Mouse (Mus musculus): ENCODE measurements at regions not wholly inside any gene's neighbourhood (a gene's known extent, or its start where the extent isn't known, plus 50 kb on each side); places are given as distances from the start of the nearest gene placed in this dataset.

DNA sequence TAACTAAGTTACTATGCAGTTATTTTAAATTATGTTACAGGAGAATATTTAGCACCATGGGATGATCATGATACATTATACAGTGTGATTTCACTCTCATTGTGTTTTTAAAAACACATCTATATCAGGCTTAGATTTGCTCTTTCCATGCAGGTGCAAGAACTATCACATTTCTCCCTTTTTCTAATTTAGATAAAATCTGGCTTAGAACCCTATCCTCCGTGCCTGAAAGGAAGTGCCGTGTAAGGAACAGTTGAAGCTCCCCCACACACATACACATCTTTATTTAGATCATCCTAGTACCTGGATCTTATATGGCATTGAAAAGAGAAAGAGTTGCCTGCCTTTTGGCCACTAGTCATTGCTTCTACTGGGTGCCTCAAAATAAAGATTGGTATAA lies 925.0 kb upstream of the Gm7489 start:
- DNase-seq (ENCODE audit: low spot score), result no peak

DNA sequence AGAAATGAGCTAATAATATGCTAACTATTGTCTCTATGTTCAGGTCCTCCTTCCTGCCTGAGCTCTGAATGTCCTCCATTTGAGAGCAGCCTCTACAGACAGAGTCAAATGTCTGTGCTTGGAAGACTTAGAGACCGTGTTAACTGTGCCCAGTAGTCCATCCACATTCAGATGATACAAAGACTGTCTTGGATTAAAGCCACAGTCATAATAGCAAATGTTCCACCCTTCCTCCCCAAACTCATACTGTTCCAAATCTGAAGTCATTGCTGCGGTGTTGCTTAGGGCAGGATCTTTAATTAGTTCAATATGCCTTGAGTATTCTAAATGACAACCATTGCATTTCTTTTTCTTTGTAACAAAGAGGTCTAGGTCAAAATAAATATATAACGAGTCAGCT lies 923.2 kb upstream of the Gm7489 start:
- DNase-seq (ENCODE audit: low spot score), result no peak

DNA sequence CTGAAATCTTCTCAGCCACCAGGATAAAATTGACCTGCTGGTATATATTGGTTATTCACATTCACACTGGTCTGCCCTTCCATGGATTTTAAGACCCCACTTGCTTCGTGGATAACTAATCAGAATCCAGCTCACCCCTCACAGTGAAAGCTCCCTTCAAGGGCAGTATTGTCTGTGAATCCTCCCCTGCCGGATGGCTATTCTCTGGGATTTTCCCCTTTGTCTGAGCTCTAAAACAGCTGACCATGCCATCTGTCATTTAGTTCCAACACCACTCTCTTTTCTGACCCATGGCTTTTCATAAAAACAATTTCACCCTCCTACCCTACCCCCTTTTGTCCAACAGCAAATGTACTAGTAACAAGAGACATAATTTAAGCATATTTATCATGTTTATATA lies 920.8 kb upstream of the Gm7489 start:
- no peak for DNase-seq (ENCODE audit: low spot score)

DNA sequence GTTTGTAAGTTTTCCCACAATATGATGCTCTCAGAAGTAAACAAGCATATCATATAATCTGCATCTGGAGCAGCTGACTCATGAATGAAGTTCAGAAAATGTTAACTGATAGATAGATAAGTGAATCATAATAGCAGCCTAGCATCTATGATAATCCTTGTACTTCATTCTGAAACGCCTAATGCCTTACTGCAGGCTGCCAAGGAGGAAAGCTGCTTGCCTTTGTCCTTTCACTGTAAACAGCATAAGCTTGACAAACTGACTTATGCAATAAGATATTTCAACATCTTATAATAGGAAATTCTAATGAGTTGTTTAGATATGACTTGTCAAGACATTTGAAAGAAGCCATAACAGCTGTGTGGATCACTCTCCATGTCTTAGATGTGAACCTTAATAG lies 920.3 kb upstream of the Gm7489 start:
- no peak for DNase-seq (ENCODE audit: low spot score)

DNA sequence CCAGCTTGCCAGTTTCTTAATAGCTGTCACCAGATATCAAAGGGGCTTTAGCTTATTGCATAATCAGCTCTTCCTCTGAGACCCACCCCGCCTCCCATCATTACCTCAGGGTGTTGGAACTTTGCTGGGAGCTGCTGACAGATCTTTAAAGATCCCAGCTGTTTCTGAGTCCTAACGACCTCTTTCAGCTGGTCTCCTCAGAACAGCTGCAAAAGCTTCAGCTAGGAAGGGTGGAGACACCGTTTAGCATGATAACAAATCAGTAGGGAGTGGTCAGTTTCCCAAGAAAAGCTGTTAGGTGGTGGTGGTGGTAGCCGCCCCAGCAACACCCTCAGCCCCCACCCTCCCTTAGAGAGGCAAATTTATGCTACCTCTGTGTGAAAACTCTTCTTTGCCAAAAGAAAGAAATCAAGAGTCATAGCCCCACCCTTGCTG lies 916.9 kb upstream of the Gm7489 start:
- no peak for DNase-seq (ENCODE audit: low spot score)

DNA sequence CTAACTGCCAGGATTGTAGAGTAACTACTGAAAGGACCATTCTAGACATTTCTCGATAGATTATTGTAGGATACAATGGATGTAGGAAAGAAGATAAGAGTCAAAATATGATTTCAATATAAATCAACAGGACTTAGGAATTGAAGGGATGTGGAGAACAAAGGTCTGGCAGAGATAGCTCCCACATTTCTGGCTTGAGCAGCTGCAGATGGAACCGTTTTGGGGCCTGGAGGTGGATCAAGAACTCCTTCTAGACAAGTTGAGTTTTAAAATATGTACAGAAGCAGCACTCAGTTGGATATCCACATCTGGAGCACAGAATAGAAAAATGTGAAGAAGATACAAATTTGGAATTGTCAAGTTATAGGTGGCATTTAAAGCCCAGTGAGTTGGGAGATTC lies 901.9 kb upstream of the Gm7489 start:
- DNase-seq (ENCODE audit: low spot score), result no peak

DNA sequence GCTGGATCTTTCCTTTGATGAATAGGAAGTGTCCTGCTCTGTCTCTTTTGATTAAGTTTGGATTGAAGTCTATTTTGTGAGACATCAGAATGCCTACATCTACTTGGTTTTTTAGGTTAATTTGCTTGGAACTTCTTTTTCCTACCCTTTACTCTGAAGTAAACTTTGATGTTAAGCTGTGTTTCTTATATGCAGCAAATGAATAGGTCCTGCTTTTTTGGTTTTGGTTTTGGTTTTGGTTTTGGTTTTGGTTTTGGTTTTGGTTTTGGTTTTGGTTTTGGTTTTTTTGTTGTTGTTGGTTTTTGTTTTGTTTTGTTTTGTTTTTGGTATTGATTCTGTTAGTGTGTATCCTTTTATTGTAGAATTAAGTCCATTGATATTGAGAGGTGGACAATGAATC lies 894.1 kb upstream of the Gm7489 start:
- no peak for DNase-seq (ENCODE audit: low spot score)

DNA sequence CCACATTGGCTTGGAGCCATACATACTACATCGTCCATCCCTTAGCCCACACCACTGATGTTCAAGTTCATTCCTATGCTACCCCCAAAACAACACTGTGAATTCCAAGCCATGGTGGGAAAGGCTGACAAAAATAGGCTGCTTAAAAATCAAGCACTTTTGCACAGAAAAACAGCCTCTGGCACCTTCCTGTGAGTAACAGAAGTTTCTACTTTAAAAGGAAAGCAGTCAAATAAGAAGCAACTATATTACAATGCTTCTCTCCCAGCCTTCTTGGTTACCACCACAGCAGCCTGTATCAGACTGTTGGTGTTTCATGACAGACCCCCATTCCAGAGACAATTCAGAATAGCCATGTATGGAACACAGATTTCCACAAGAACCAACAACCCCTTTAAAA lies 890.4 kb upstream of the Gm7489 start:
- DNase-seq (ENCODE audit: low spot score), result no peak

DNA sequence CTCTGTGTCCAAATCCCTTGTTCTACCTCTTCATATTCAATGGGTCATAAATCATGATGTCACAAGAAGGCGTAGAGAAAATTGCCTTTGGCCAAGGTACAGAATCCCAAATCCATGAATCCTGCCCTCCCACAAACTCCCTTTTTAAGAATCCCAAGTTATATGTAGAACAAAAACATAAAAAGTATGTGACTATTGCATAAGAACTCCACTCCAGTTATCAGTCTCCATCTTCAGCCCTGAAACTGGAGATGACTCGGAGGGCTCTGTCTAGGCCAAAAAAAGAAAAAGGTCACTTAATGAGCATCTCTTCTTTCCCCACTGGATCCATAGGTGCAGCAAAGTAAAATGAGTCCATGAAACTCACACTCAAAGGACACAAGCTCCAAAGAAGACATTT lies 885.5 kb upstream of the Gm7489 start:
- DNase-seq (ENCODE audit: low spot score), result no peak

DNA sequence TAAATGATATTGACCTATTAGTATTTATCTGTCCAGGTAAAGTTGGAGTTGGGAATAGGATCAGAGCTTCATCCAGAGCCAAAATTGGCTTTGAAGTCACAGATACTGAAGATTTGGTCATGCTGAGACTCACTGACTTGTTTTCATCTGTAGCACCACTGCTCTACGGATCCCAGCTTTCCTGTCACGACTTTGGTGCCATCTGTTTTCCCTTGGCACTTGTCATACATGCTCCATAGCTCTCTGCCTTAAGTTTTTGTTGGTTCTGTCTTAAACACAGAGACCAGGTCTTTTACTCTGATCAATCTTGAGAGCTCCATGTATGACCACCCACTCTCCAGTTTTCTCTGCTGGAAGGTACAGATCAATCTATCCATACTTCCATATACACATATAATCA lies 884.9 kb upstream of the Gm7489 start:
- DNase-seq (ENCODE audit: low spot score), result no peak

DNA sequence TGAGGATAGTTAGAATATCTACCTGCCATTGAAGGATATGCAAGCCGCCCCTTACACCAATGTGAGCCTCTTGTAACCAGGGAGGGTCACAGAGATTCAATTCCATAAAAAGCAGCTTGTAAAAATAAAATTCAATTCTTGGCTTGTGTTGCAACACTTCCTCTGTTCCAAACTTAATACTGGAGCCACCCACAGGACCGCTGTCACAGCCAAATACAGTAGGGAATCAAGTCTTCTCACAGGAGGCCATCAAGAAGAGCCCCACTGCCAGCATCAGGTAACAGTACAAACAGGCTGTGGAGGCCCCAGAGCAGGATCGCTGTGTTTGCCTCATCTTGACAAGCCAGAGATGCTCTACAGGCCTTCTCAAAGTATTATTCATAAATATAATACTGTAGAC lies 883.3 kb upstream of the Gm7489 start:
- peak; percentile 21 for DNase-seq (ENCODE audit: low spot score)

DNA sequence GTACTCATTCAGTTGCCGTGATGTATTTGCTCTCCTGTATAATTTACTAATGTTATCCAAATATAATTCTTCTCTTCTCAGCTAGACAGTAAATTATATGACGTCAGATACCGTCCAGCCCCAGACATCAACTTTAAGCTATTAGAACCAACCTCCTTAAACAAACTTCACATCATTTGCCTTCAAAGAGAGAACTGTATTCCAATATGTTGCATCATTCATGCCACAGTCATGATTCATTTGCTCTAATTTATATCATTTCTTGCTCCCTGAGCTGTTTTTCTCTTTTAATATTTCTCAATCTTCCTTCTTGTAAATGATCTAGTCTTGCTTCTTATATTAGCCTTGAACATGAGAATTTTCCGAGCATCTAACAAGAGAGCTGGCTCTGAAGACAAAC lies 882.7 kb upstream of the Gm7489 start:
- DNase-seq (ENCODE audit: low spot score), result no peak

DNA sequence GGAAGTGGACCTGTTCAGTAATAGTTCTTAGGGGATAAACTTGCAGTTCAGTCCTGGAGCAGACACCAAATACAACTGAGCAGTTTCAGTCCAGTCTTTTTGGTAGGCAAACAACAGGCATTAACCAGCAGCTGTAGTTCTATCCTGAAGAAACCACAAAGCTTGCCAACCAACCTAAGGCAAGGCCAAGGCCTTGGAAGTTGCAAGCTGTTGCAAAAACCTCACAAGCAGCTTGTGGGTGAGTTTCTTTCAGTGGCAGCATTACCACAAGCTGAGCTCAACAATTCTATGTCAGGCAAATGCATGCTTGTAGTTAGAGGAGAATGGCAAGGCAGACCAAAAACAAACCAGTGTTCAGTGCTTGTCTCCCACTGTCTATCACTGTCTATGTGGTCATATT lies 880.6 kb upstream of the Gm7489 start:
- DNase-seq (ENCODE audit: low spot score), result no peak

DNA sequence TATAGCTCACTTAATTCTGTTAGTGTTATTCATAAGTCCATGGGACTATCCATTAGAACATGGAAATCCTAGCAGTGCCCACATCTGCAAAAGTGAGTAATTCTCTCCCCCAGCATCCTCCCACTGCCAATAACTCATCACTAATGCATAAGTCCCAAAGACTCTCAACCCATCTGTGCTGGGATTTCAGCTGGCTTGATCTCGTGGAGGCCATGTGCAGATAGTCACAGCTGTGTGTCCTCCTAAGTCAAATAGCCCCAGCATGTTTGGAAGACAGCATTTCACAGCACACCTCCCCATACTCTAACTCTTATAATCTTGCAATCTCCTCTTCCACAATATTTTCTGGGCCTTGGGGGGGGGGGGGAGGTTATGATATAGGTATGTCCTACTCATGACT lies 877.9 kb upstream of the Gm7489 start:
- no peak for DNase-seq (ENCODE audit: low spot score)

DNA sequence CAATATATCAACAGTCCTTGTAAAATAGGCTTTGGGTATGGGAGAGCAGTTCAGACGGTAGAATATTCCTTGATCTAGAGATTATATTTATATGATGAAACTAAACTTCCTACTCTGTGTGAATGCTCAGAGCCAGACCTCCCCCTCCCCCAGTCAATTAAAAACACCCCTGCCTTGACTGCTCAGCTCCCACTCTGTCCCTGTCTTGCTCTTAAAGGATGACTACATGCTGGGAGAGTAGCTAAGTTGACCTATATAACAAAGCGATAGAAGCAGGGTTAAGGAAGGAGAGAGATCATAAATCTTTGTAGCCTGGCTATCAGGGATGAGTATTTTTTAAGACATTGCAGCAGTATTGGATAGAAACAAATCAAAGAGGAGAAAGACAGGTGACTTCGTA lies 875.4 kb upstream of the Gm7489 start:
- DNase-seq (ENCODE audit: low spot score), result no peak

Data from layer of hippocampus, adult 11-12 months (tissue).